Mouse (Mus musculus): Measurements from ENCODE around the gene Hydin. TPM values are rescaled to one million over a fixed set of nuclear protein-coding genes. Genes with fewer than 3 reads are reported as not detected.
A peak's percentile ranks its signal among the peaks of the same experiment; 100 is the strongest.
"Not testable (repeated sequence)": the region's sequence is repeated elsewhere in the genome, so short reads cannot be mapped to it uniquely, and the experiment has no call there.

Hydin gene
- total and polyA plus RNA-seq, 3 experiments = 9.5 to 17.3 (median 9.8) TPM

GRCm38 (mm10) chr8:110537849-110538248 is 271.1 kb downstream of the Hydin start:
- dilution Hi-C loops (cut with MboI; ENCODE audit: extremely low pct_ligation_motif_present, extremely low pct_unique_long_range_greater_than_20kb, low sequenced_read_pairs) = no loop called here

GRCm38 (mm10) chr8:110550343-110550742 is 283.6 kb downstream of the Hydin start:
- DNase-seq (ENCODE audit: extremely low read depth) = peak; percentile 14

More at GRCm38 (mm10) chr8:110537849-110538248, 271.1 kb downstream of the Hydin start:
- no peak for DNase-seq (ENCODE audit: extremely low read depth)
- Histone ChIP-seq H3K9ac (ENCODE audit: insufficient read depth, low read depth) (no peak overlapping the region), H3K4me1 (ENCODE audit: control insufficient read depth in 1 of 2, insufficient read depth in 2 of 2) (no peaks in the 10 kb centered on the region), H3K4me2 (ENCODE audit: insufficient read depth, low read depth, poor library complexity, severe bottlenecking) (no peak overlapping the region), H3K9me3 (replicated peaks; ENCODE audit: low read length) (no peaks in the 10 kb centered on the region), H3K36me3 (replicated peaks in 1 of 2; ENCODE audit: control insufficient read depth in 1 of 2, insufficient read depth in 1 of 2, low read length in 1 of 2) (peaks cover 15 to 75% of the 10 kb centered on the region in 2 experiments), H3K4me3 (replicated peaks in 1 of 3; ENCODE audit: low read depth in 2 of 3, low read length in 2 of 3, poor library complexity in 1 of 3) (no peak overlapping the region), H3K79me2 (replicated peaks; ENCODE audit: control insufficient read depth, extremely low read depth, insufficient read depth, poor library complexity, severe bottlenecking) (no peaks in the 10 kb centered on the region), H3K27me3 (replicated peaks) (no peaks in the 10 kb centered on the region), H3K27ac (ENCODE audit: insufficient read depth, low read depth) (no peak overlapping the region)
- in situ Hi-C loops (cut with MboI; ENCODE audit: low pct_ligation_motif_present, low pct_unique_long_range_greater_than_20kb, low sequenced_read_pairs) = no loop called here
- TF ChIP-seq RCOR1 (conservative IDR thresholded peaks at IDR 0.05; ENCODE audit: low read depth, low read length) = no peak
- TF ChIP-seq NRF1 (IDR thresholded peaks at IDR 0.05; ENCODE audit: low read depth, low read length) = no peak
- no peak for TF ChIP-seq TBP (conservative IDR thresholded peaks at IDR 0.05; ENCODE audit: low read depth, low read length)
- no peak for TF ChIP-seq MXI1 (IDR thresholded peaks at IDR 0.05; ENCODE audit: low read depth, low read length)
- no peak for TF ChIP-seq EP300 (IDR thresholded peaks at IDR 0.05; ENCODE audit: low read length)
- no peak for TF ChIP-seq ZC3H11A (IDR thresholded peaks at IDR 0.05; ENCODE audit: low read depth, low read length)
- TF ChIP-seq HCFC1 (IDR thresholded peaks at IDR 0.05; ENCODE audit: low read depth, low read length) = no peak

GRCm38 (mm10) chr8:110552111-110552510 is 285.3 kb downstream of the Hydin start:
- H3K4me2 ChIP-seq (ENCODE audit: insufficient read depth, low read depth, poor library complexity, severe bottlenecking); DNase-seq (ENCODE audit: extremely low read depth); H3K79me2 ChIP-seq (replicated peaks; ENCODE audit: control insufficient read depth, extremely low read depth, insufficient read depth, poor library complexity, severe bottlenecking); H3K27me3 ChIP-seq (replicated peaks); in situ Hi-C loops (cut with MboI; ENCODE audit: low pct_ligation_motif_present, low pct_unique_long_range_greater_than_20kb, low sequenced_read_pairs); H3K4me1 ChIP-seq (ENCODE audit: control insufficient read depth in 1 of 2, insufficient read depth in 2 of 2); H3K4me3 ChIP-seq (replicated peaks in 1 of 3; ENCODE audit: low read depth in 2 of 3, low read length in 2 of 3, poor library complexity in 1 of 3); H3K9ac ChIP-seq (ENCODE audit: insufficient read depth, low read depth); H3K27ac ChIP-seq (ENCODE audit: insufficient read depth, low read depth); dilution Hi-C loops (cut with MboI; ENCODE audit: extremely low pct_ligation_motif_present, extremely low pct_unique_long_range_greater_than_20kb, low sequenced_read_pairs): not testable (repeated sequence)
- peaks cover 12% of the 10 kb centered on the region for H3K9me3 ChIP-seq (replicated peaks; ENCODE audit: low read length)
- peaks cover 16 to 52% of the 10 kb centered on the region in 2 experiments for H3K36me3 ChIP-seq (replicated peaks in 1 of 2; ENCODE audit: control insufficient read depth in 1 of 2, insufficient read depth in 1 of 2, low read length in 1 of 2)

More at GRCm38 (mm10) chr8:110550343-110550742, 283.6 kb downstream of the Hydin start:
- Histone ChIP-seq H3K9ac (ENCODE audit: insufficient read depth, low read depth) (no peak overlapping the region), H3K4me2 (ENCODE audit: insufficient read depth, low read depth, poor library complexity, severe bottlenecking) (no peak overlapping the region), H3K4me3 (replicated peaks in 1 of 3; ENCODE audit: low read depth in 2 of 3, low read length in 2 of 3, poor library complexity in 1 of 3) (no peak overlapping the region), H3K27ac (ENCODE audit: insufficient read depth, low read depth) (no peak overlapping the region), H3K9me3 (replicated peaks; ENCODE audit: low read length) (peaks cover 12% of the 10 kb centered on the region), H3K4me1 (ENCODE audit: control insufficient read depth in 1 of 2, insufficient read depth in 2 of 2) (no peaks in the 10 kb centered on the region), H3K79me2 (replicated peaks; ENCODE audit: control insufficient read depth, extremely low read depth, insufficient read depth, poor library complexity, severe bottlenecking) (no peaks in the 10 kb centered on the region), H3K27me3 (replicated peaks) (no peaks in the 10 kb centered on the region), H3K36me3 (replicated peaks in 1 of 2; ENCODE audit: control insufficient read depth in 1 of 2, insufficient read depth in 1 of 2, low read length in 1 of 2) (peaks cover 16 to 42% of the 10 kb centered on the region in 2 experiments)
- dilution Hi-C loops (cut with MboI; ENCODE audit: extremely low pct_ligation_motif_present, extremely low pct_unique_long_range_greater_than_20kb, low sequenced_read_pairs) (no loop called here), in situ Hi-C loops (cut with MboI; ENCODE audit: low pct_ligation_motif_present, low pct_unique_long_range_greater_than_20kb, low sequenced_read_pairs) (no loop called here)
- no peak for TF ChIP-seq ELF1 (IDR thresholded peaks at IDR 0.05; ENCODE audit: low read depth, low read length)
- peak; percentile 21 for TF ChIP-seq SMC3 (IDR thresholded peaks at IDR 0.05; ENCODE audit: low read depth, low read length)
- TF ChIP-seq CTCF (conservative IDR thresholded peaks at IDR 0.05 in 1 of 2, IDR thresholded peaks at IDR 0.05 in 1 of 2; ENCODE audit: low read depth in 2 of 2, low read length in 2 of 2) = peak; percentile 9 to 54; a peak in 2 of 4 replicates
- no peak for TF ChIP-seq USF1 (IDR thresholded peaks at IDR 0.05; ENCODE audit: low read depth, low read length)
- peak; percentile 50 for TF ChIP-seq RAD21 (IDR thresholded peaks at IDR 0.05; ENCODE audit: low read depth, low read length)

Measured in CH12.LX (cell line).